Mouse (Mus musculus) hindbrain, embryonic 10.5 days (tissue): Measurements from ENCODE around the gene Cd55. TPM values are rescaled to one million over a fixed set of nuclear protein-coding genes. Genes with fewer than 3 reads are reported as not detected.

Experiments
- DNase-seq: peaks from one replicate; pipeline ENCODE4 v3.0.0-alpha.2; 2017; ENCODE audit warnings: low spot score
- H3K27ac ChIP-seq: fragments of 300-500 bp; sonication (generic); 2 replicates; pipeline ENCODE4 v1.5.1; 2016; ENCODE audit warnings: mild to moderate bottlenecking, moderate library complexity
- H3K27me3 ChIP-seq: fragments of 300-500 bp; sonication (generic); 2 replicates; pipeline ENCODE4 v1.6.1; 2016; ENCODE audit warnings: mild to moderate bottlenecking; ENCODE audit not compliant: poor library complexity, insufficient read depth, severe bottlenecking
- H3K36me3 ChIP-seq: fragments of 300-500 bp; sonication (generic); 2 replicates; pipeline ENCODE4 v1.6.1; 2016; ENCODE audit warnings: mild to moderate bottlenecking, moderate library complexity
- H3K4me1 ChIP-seq: fragments of 300-500 bp; sonication (generic); replicated peaks from 2 replicates; pipeline ENCODE4 v1.6.1; 2016; ENCODE audit warnings: mild to moderate bottlenecking
- H3K4me3 ChIP-seq: fragments of 300-500 bp; sonication (generic); 2 replicates; pipeline ENCODE4 v1.5.1; 2016; ENCODE audit warnings: mild to moderate bottlenecking, moderate library complexity
- H3K9me3 ChIP-seq: fragments of 300-500 bp; sonication (generic); 2 replicates; pipeline ENCODE4 v1.6.1; 2016; ENCODE audit warnings: mild to moderate bottlenecking, moderate library complexity
- WGBS: fragments of 180-500 bp; shearing (Covaris S2); methylation state at CpG from one replicate; pipeline ENCODE4 v1.1.7; 2016; 5-methylcytosine and 5-hydroxymethylcytosine counted together
- polyA plus RNA-seq: library from polyadenylated mRNA; unstranded; fragments of >200 nt; fragmentation: Nextera tagmentation; extraction: Ambion mirVana; gene quantifications from 2 replicates; pipeline ENCODE4 v1.2.1, GENCODE M21; 2016

The Cd55 gene
- 2.6 and 3.0 TPM in 2 replicates for polyA plus RNA-seq

- Histone ChIP-seq H3K27ac (peak within 1 kb of the TSS; percentile 82), H3K9me3 (no peaks in the 10 kb centered on the region), H3K27me3 (peaks cover 4% of the 10 kb centered on the region), H3K4me3 (peak within 1 kb of the TSS; percentile 71), H3K4me1 (peaks cover 10% of the 10 kb centered on the region), H3K36me3 (no peaks in the 10 kb centered on the region)
- WGBS, result under 1% methylated on average over 45 of the region's 45 CpGs
- DNase-seq, result peak; percentile 91
Measured at GRCm38 (mm10) chr1:130462084-130462861, at the start of gene Cd55. Cd55 (minus strand) TSS chr1:130462744.

- Histone ChIP-seq H3K4me1 (no peaks in the 10 kb centered on the region), H3K27me3 (no peaks in the 10 kb centered on the region), H3K4me3 (no peak overlapping the region), H3K36me3 (no peaks in the 10 kb centered on the region), H3K27ac (no peak overlapping the region), H3K9me3 (no peaks in the 10 kb centered on the region)
- DNase-seq, result no peak
- 94% methylated on average over 3 of the region's 3 CpGs for WGBS
Measured at GRCm38 (mm10) chr1:130511823-130512370, 49.4 kb upstream of the Cd55 start.

GRCm38 (mm10) chr1:130508957-130509350 lies 46.4 kb upstream of the Cd55 start:
- Histone ChIP-seq H3K4me1 (no peaks in the 10 kb centered on the region), H3K9me3 (no peaks in the 10 kb centered on the region), H3K4me3 (no peak overlapping the region), H3K27ac (no peak overlapping the region), H3K36me3 (no peaks in the 10 kb centered on the region), H3K27me3 (no peaks in the 10 kb centered on the region)
- 61% methylated on average over 2 of the region's 2 CpGs for WGBS
- no peak for DNase-seq

- Histone ChIP-seq H3K4me3 (no peak overlapping the region), H3K4me1 (no peaks in the 10 kb centered on the region), H3K27ac (no peak overlapping the region), H3K36me3 (no peaks in the 10 kb centered on the region), H3K9me3 (no peaks in the 10 kb centered on the region), H3K27me3 (no peaks in the 10 kb centered on the region)
- DNase-seq, result no peak
- WGBS, result 81% methylated on average over 6 of the region's 6 CpGs
Measured at GRCm38 (mm10) chr1:130508030-130508956, 45.7 kb upstream of the Cd55 start.

- no peak for DNase-seq
- WGBS, result 77% methylated on average over 2 of the region's 2 CpGs
- no peak overlapping the region for H3K27ac ChIP-seq
- no peaks in the 10 kb centered on the region for H3K36me3 ChIP-seq
- H3K4me3 ChIP-seq, result no peak overlapping the region
- no peaks in the 10 kb centered on the region for H3K4me1 ChIP-seq
- no peaks in the 10 kb centered on the region for H3K9me3 ChIP-seq
- no peaks in the 10 kb centered on the region for H3K27me3 ChIP-seq
Measured at GRCm38 (mm10) chr1:130507408-130507807, 44.9 kb upstream of the Cd55 start.

- no peak overlapping the region for H3K27ac ChIP-seq
- H3K4me3 ChIP-seq, result no peak overlapping the region
- WGBS, result 82% methylated on average over 2 of the region's 2 CpGs
- no peaks in the 10 kb centered on the region for H3K9me3 ChIP-seq
- no peaks in the 10 kb centered on the region for H3K36me3 ChIP-seq
- DNase-seq, result no peak
- no peaks in the 10 kb centered on the region for H3K27me3 ChIP-seq
- H3K4me1 ChIP-seq, result no peaks in the 10 kb centered on the region
Measured at GRCm38 (mm10) chr1:130499962-130500361, 37.4 kb upstream of the Cd55 start.

GRCm38 (mm10) chr1:130498331-130498730 lies 35.8 kb upstream of the Cd55 start:
- Histone ChIP-seq H3K27ac (no peak overlapping the region), H3K4me3 (no peak overlapping the region), H3K36me3 (no peaks in the 10 kb centered on the region), H3K27me3 (no peaks in the 10 kb centered on the region), H3K9me3 (no peaks in the 10 kb centered on the region), H3K4me1 (no peaks in the 10 kb centered on the region)
- no peak for DNase-seq

- H3K4me3 ChIP-seq, result no peak overlapping the region
- WGBS, result 84% methylated on average over 10 of the region's 10 CpGs
- H3K4me1 ChIP-seq, result no peaks in the 10 kb centered on the region
- H3K36me3 ChIP-seq, result no peaks in the 10 kb centered on the region
- H3K27me3 ChIP-seq, result no peaks in the 10 kb centered on the region
- no peak overlapping the region for H3K27ac ChIP-seq
- H3K9me3 ChIP-seq, result no peaks in the 10 kb centered on the region
- DNase-seq, result no peak
Measured at GRCm38 (mm10) chr1:130486816-130487545, 24.4 kb upstream of the Cd55 start.

- H3K27me3 ChIP-seq, result no peaks in the 10 kb centered on the region
- DNase-seq, result no peak
- no peaks in the 10 kb centered on the region for H3K36me3 ChIP-seq
- no peak overlapping the region for H3K4me3 ChIP-seq
- H3K9me3 ChIP-seq, result no peaks in the 10 kb centered on the region
- WGBS, result 88% methylated on average over 10 of the region's 10 CpGs
- no peak overlapping the region for H3K27ac ChIP-seq
- H3K4me1 ChIP-seq, result no peaks in the 10 kb centered on the region
Measured at GRCm38 (mm10) chr1:130485828-130486620, 23.5 kb upstream of the Cd55 start.

GRCm38 (mm10) chr1:130485376-130485775 lies 22.8 kb upstream of the Cd55 start:
- 78% methylated on average over 2 of the region's 2 CpGs for WGBS
- Histone ChIP-seq H3K27me3 (no peaks in the 10 kb centered on the region), H3K4me1 (no peaks in the 10 kb centered on the region), H3K4me3 (no peak overlapping the region), H3K36me3 (no peaks in the 10 kb centered on the region), H3K9me3 (no peaks in the 10 kb centered on the region), H3K27ac (no peak overlapping the region)
- DNase-seq, result no peak

- WGBS, result 85% methylated on average over 6 of the region's 6 CpGs
- no peaks in the 10 kb centered on the region for H3K4me1 ChIP-seq
- no peak for DNase-seq
Measured at GRCm38 (mm10) chr1:130474936-130475335, 12.4 kb upstream of the Cd55 start.

GRCm38 (mm10) chr1:130474226-130474625 lies 11.7 kb upstream of the Cd55 start:
- Histone ChIP-seq H3K36me3 (no peaks in the 10 kb centered on the region), H3K4me3 (no peak overlapping the region), H3K27me3 (no peaks in the 10 kb centered on the region), H3K27ac (no peak overlapping the region), H3K9me3 (no peaks in the 10 kb centered on the region), H3K4me1 (no peaks in the 10 kb centered on the region)
- no peak for DNase-seq
- WGBS, result 25% methylated on average over 1 of the region's 1 CpGs

More at GRCm38 (mm10) chr1:130474936-130475335, 12.4 kb upstream of the Cd55 start:
- no peaks in the 10 kb centered on the region for H3K9me3 ChIP-seq
- no peak overlapping the region for H3K27ac ChIP-seq
- no peaks in the 10 kb centered on the region for H3K27me3 ChIP-seq
- H3K4me3 ChIP-seq, result no peak overlapping the region
- no peaks in the 10 kb centered on the region for H3K36me3 ChIP-seq
